Mouse (Mus musculus) urinary bladder, adult 2 months (tissue): ENCODE measurements around the gene Epb41l4b. TPM values are rescaled to one million over a fixed set of nuclear protein-coding genes. Genes with fewer than 3 reads are reported as not detected.

Experiments used
- DNase-seq: peaks from one replicate; pipeline ENCODE4 v3.0.0; 2022; ENCODE audit warnings: low spot score
- polyA plus RNA-seq: library from polyadenylated mRNA; depleted of rRNA; stranded (reverse); fragments of >200 nt; gene quantifications from 2 replicates; pipeline ENCODE4 v1.2.3, GENCODE M21; 2012

Gene Epb41l4b
- polyA plus RNA-seq, 1 experiment, result 38.6 TPM

GRCm38 (mm10) chr4:57015032-57015431 lies 128.2 kb downstream of the Epb41l4b start:
- DNase-seq, result no peak

- DNase-seq, result no peak
Measured at GRCm38 (mm10) chr4:57011454-57012046, 131.7 kb downstream of the Epb41l4b start.

GRCm38 (mm10) chr4:57010919-57011318 lies 132.3 kb downstream of the Epb41l4b start:
- DNase-seq, result no peak

GRCm38 (mm10) chr4:57010425-57010824 lies 132.8 kb downstream of the Epb41l4b start:
- no peak for DNase-seq

GRCm38 (mm10) chr4:57007717-57008116 lies 135.5 kb downstream of the Epb41l4b start:
- DNase-seq, result no peak

- DNase-seq, result no peak
Measured at GRCm38 (mm10) chr4:57005011-57005410, 138.2 kb downstream of the Epb41l4b start.

- DNase-seq, result no peak
Measured at GRCm38 (mm10) chr4:57003886-57004285, 139.4 kb downstream of the Epb41l4b start.

- no peak for DNase-seq
Measured at GRCm38 (mm10) chr4:57002751-57003150, 140.5 kb downstream of the Epb41l4b start.

- DNase-seq, result no peak
Measured at GRCm38 (mm10) chr4:57001437-57001836, 141.8 kb downstream of the Epb41l4b start.

- no peak for DNase-seq
Measured at GRCm38 (mm10) chr4:56993331-56993730, 149.9 kb downstream of the Epb41l4b start.

GRCm38 (mm10) chr4:56991951-56992350 lies 151.3 kb downstream of the Epb41l4b start:
- DNase-seq, result no peak

- no peak for DNase-seq
Measured at GRCm38 (mm10) chr4:56990215-56990584, 153.0 kb downstream of the Epb41l4b start, which contains the start of gene Frrs1l. TSS of gene Frrs1l (minus strand) at chr4:56990391.

- no peak for DNase-seq
Measured at GRCm38 (mm10) chr4:56989431-56990214, 153.6 kb downstream of the Epb41l4b start.

- DNase-seq, result no peak
Measured at GRCm38 (mm10) chr4:56965586-56966179, 177.6 kb downstream of the Epb41l4b start.

GRCm38 (mm10) chr4:56963687-56964086 lies 179.6 kb downstream of the Epb41l4b start:
- no peak for DNase-seq

- no peak for DNase-seq
Measured at GRCm38 (mm10) chr4:56961320-56961925, 181.8 kb downstream of the Epb41l4b start.

- no peak for DNase-seq
Measured at GRCm38 (mm10) chr4:56957518-56957917, 185.7 kb downstream of the Epb41l4b start.

- DNase-seq, result no peak
Measured at GRCm38 (mm10) chr4:56953235-56953634, 190.0 kb downstream of the Epb41l4b start.

GRCm38 (mm10) chr4:56951701-56952100 lies 191.5 kb downstream of the Epb41l4b start:
- no peak for DNase-seq

GRCm38 (mm10) chr4:56949494-56949893 lies 193.7 kb downstream of the Epb41l4b start:
- DNase-seq, result no peak

GRCm38 (mm10) chr4:56946641-56947640 lies 196.3 kb downstream of the Epb41l4b start, which contains the start of gene Tmem245:
TSS of gene Tmem245 (minus strand) at chr4:56947437.
- peak; percentile 78 for DNase-seq
